Mouse (Mus musculus): ENCODE measurements around the gene Fndc5. TPM values are rescaled to one million over a fixed set of nuclear protein-coding genes. Genes with fewer than 3 reads are reported as not detected.

Fndc5 gene
- 5.9 and 6.3 TPM in 2 replicates for polyA plus RNA-seq (2015; fragmentation: Nextera tagmentation; extraction: Ambion mirVana)

GRCm38 (mm10) chr4:129136579-129137391, at the start of gene Fndc5:
Gene Fndc5, plus strand, starts transcription at chr4:129136999.
- Histone ChIP-seq H3K27ac (no peak within 1 kb of the TSS), H3K36me3 (ENCODE audit: insufficient read depth, low read length) (no peaks in the 10 kb centered on the region), H3K9ac (ENCODE audit: low read depth, low read length) (peak within 1 kb of the TSS; percentile 71), H3K27me3 (ENCODE audit: insufficient read depth, low read length) (peaks cover 9% of the 10 kb centered on the region; the same call in 1 of the 2 replicates), H3K4me1 (replicated peaks; ENCODE audit: insufficient read depth, low read length) (0 out of 2 replicates have a peak, but pooled peaks cover 9% of the 10 kb centered on the region), H3K4me3 (replicated peaks; ENCODE audit: low read depth, low read length) (peak within 1 kb of the TSS; percentile 53), H3K4me2 (ENCODE audit: low read length) (peak within 1 kb of the TSS; percentile 99), H3K9me3 (replicated peaks; ENCODE audit: low read length) (no peaks in the 10 kb centered on the region)
- no peak for TF ChIP-seq CTCF (IDR thresholded peaks at IDR 0.05; ENCODE audit: low read depth)
- ATAC-seq (replicated peaks; ENCODE audit: low FRiP score, low read depth) (peak; percentile 25; the same call in 1 of the 2 replicates), DNase-seq (ENCODE audit: low spot score) (no peak)
- 3% methylated on average over 24 of the region's 80 CpGs for WGBS

GRCm38 (mm10) chr4:129087850-129088249, 48.9 kb upstream of the Fndc5 start:
- WGBS, result 47% methylated on average over 5 of the region's 5 CpGs
- Histone ChIP-seq H3K27me3 (ENCODE audit: insufficient read depth, low read length) (no peaks in the 10 kb centered on the region), H3K27ac (no peak overlapping the region), H3K36me3 (ENCODE audit: insufficient read depth, low read length) (peaks cover 7% of the 10 kb centered on the region), H3K4me2 (ENCODE audit: low read length) (no peak overlapping the region), H3K9ac (ENCODE audit: low read depth, low read length) (no peak overlapping the region), H3K4me3 (replicated peaks; ENCODE audit: low read depth, low read length) (no peak overlapping the region), H3K9me3 (replicated peaks; ENCODE audit: low read length) (no peaks in the 10 kb centered on the region), H3K4me1 (replicated peaks; ENCODE audit: insufficient read depth, low read length) (no peaks in the 10 kb centered on the region)
- no peak for ATAC-seq (replicated peaks; ENCODE audit: low FRiP score, low read depth)
- no peak for DNase-seq (ENCODE audit: low spot score)
- TF ChIP-seq CTCF (IDR thresholded peaks at IDR 0.05; ENCODE audit: low read depth), result no peak

- 39% methylated on average over 15 of the region's 15 CpGs for WGBS
- H3K4me1 ChIP-seq (replicated peaks; ENCODE audit: insufficient read depth, low read length), result no peaks in the 10 kb centered on the region
- H3K4me3 ChIP-seq (replicated peaks; ENCODE audit: low read depth, low read length), result no peak overlapping the region
- no peak overlapping the region for H3K9ac ChIP-seq (ENCODE audit: low read depth, low read length)
- DNase-seq (ENCODE audit: low spot score), result no peak
- H3K27me3 ChIP-seq (ENCODE audit: insufficient read depth, low read length), result no peaks in the 10 kb centered on the region
- no peaks in the 10 kb centered on the region for H3K9me3 ChIP-seq (replicated peaks; ENCODE audit: low read length)
- no peak overlapping the region for H3K27ac ChIP-seq
- no peak overlapping the region for H3K4me2 ChIP-seq (ENCODE audit: low read length)
- ATAC-seq (replicated peaks; ENCODE audit: low FRiP score, low read depth), result no peak
- H3K36me3 ChIP-seq (ENCODE audit: insufficient read depth, low read length), result no peaks in the 10 kb centered on the region
- TF ChIP-seq CTCF (IDR thresholded peaks at IDR 0.05; ENCODE audit: low read depth), result no peak
These were observed 41.5 kb upstream of the Fndc5 start for GRCm38 (mm10) chr4:129095276-129095675.

GRCm38 (mm10) chr4:129097006-129097405, 39.8 kb upstream of the Fndc5 start:
- H3K9me3 ChIP-seq (replicated peaks; ENCODE audit: low read length), result no peaks in the 10 kb centered on the region
- H3K27me3 ChIP-seq (ENCODE audit: insufficient read depth, low read length), result no peaks in the 10 kb centered on the region
- 81% methylated on average over 7 of the region's 7 CpGs for WGBS
- no peaks in the 10 kb centered on the region for H3K36me3 ChIP-seq (ENCODE audit: insufficient read depth, low read length)
- H3K4me2 ChIP-seq (ENCODE audit: low read length), result no peak overlapping the region
- no peaks in the 10 kb centered on the region for H3K4me1 ChIP-seq (replicated peaks; ENCODE audit: insufficient read depth, low read length)
- ATAC-seq (replicated peaks; ENCODE audit: low FRiP score, low read depth), result no peak
- H3K4me3 ChIP-seq (replicated peaks; ENCODE audit: low read depth, low read length), result no peak overlapping the region
- H3K27ac ChIP-seq, result no peak overlapping the region
- TF ChIP-seq CTCF (IDR thresholded peaks at IDR 0.05; ENCODE audit: low read depth), result no peak
- DNase-seq (ENCODE audit: low spot score), result no peak
- H3K9ac ChIP-seq (ENCODE audit: low read depth, low read length), result no peak overlapping the region

GRCm38 (mm10) chr4:129102133-129102829, 34.5 kb upstream of the Fndc5 start:
- H3K9ac ChIP-seq (ENCODE audit: low read depth, low read length), result no peak overlapping the region
- no peak for TF ChIP-seq CTCF (IDR thresholded peaks at IDR 0.05; ENCODE audit: low read depth)
- no peaks in the 10 kb centered on the region for H3K36me3 ChIP-seq (ENCODE audit: insufficient read depth, low read length)
- peaks cover 9% of the 10 kb centered on the region; the same call in 1 of the 2 replicates for H3K4me1 ChIP-seq (replicated peaks; ENCODE audit: insufficient read depth, low read length)
- peaks cover 12% of the 10 kb centered on the region; the same call in 1 of the 2 replicates for H3K27me3 ChIP-seq (ENCODE audit: insufficient read depth, low read length)
- H3K4me2 ChIP-seq (ENCODE audit: low read length), result no peak overlapping the region
- 78% methylated on average over 14 of the region's 14 CpGs for WGBS
- H3K9me3 ChIP-seq (replicated peaks; ENCODE audit: low read length), result no peaks in the 10 kb centered on the region
- no peak overlapping the region for H3K4me3 ChIP-seq (replicated peaks; ENCODE audit: low read depth, low read length)
- ATAC-seq (replicated peaks; ENCODE audit: low FRiP score, low read depth), result no peak
- no peak for DNase-seq (ENCODE audit: low spot score)
- no peak overlapping the region for H3K27ac ChIP-seq

GRCm38 (mm10) chr4:129105356-129105755, 31.4 kb upstream of the Fndc5 start, which contains the start of gene Tmem54:
Gene Tmem54, plus strand, starts transcription at chr4:129105548.
- Histone ChIP-seq H3K4me2 (ENCODE audit: low read length) (peak within 1 kb of the TSS; percentile 53), H3K9me3 (replicated peaks; ENCODE audit: low read length) (no peaks in the 10 kb centered on the region), H3K4me1 (replicated peaks; ENCODE audit: insufficient read depth, low read length) (peaks cover 9% of the 10 kb centered on the region; the same call in 1 of the 2 replicates), H3K27ac (no peak within 1 kb of the TSS; the same call in 1 of the 2 replicates), H3K36me3 (ENCODE audit: insufficient read depth, low read length) (no peaks in the 10 kb centered on the region), H3K4me3 (replicated peaks; ENCODE audit: low read depth, low read length) (peak within 1 kb of the TSS; percentile 20), H3K27me3 (ENCODE audit: insufficient read depth, low read length) (peaks cover 12% of the 10 kb centered on the region; the same call in 1 of the 2 replicates), H3K9ac (ENCODE audit: low read depth, low read length) (0 out of 2 replicates have a peak within 1 kb of the TSS, but pooled peaks have one; percentile 23)
- ATAC-seq (replicated peaks; ENCODE audit: low FRiP score, low read depth) (no peak; the same call in 1 of the 2 replicates), DNase-seq (ENCODE audit: low spot score) (no peak)
- no peak for TF ChIP-seq CTCF (IDR thresholded peaks at IDR 0.05; ENCODE audit: low read depth)
- 2% methylated on average over 39 of the region's 40 CpGs for WGBS

Data from kidney, postnatal 0 days (tissue).